Mouse (Mus musculus) spleen, adult 12 weeks (tissue): ENCODE data around the gene Pklr.

Experiments
- DNase-seq: peaks from one replicate; pipeline ENCODE4 v3.0.0; 2022; ENCODE audit warnings: low spot score

Pklr gene

GRCm38 (mm10) chr3:89164506-89165267, 28.7 kb downstream of the Pklr start, which contains the start of gene Clk2:
Gene Clk2, plus strand, starts transcription at chr3:89164795.
- DNase-seq, result peak; percentile 92

GRCm38 (mm10) chr3:89165268-89165870, 29.4 kb downstream of the Pklr start:
- DNase-seq, result no peak

GRCm38 (mm10) chr3:89166945-89167344, 31.0 kb downstream of the Pklr start:
- DNase-seq, result no peak

- no peak for DNase-seq
These were observed 38.9 kb downstream of the Pklr start for GRCm38 (mm10) chr3:89174844-89175243.

- no peak for DNase-seq
These were observed 39.6 kb downstream of the Pklr start for GRCm38 (mm10) chr3:89175544-89175943.

- DNase-seq, result no peak
These were observed 40.5 kb downstream of the Pklr start for GRCm38 (mm10) chr3:89176421-89176820.

- peak; percentile 64 for DNase-seq
These were observed 41.5 kb downstream of the Pklr start, which contains the start of gene Scamp3 for GRCm38 (mm10) chr3:89177242-89178106. Gene Scamp3, plus strand, starts transcription at chr3:89177473.

- DNase-seq, result no peak
These were observed 42.1 kb downstream of the Pklr start for GRCm38 (mm10) chr3:89178107-89178385.

- DNase-seq, result no peak
These were observed 43.1 kb downstream of the Pklr start for GRCm38 (mm10) chr3:89179056-89179455.

GRCm38 (mm10) chr3:89181749-89182500, 46.0 kb downstream of the Pklr start:
- DNase-seq, result no peak

GRCm38 (mm10) chr3:89182531-89183057, 46.7 kb downstream of the Pklr start:
- DNase-seq, result no peak

- DNase-seq, result no peak
These were observed 47.4 kb downstream of the Pklr start, which contains the start of gene Fam189b for GRCm38 (mm10) chr3:89183058-89183958. Gene Fam189b, plus strand, starts transcription at chr3:89183143.

GRCm38 (mm10) chr3:89183959-89184315, 48.0 kb downstream of the Pklr start:
- DNase-seq, result no peak

GRCm38 (mm10) chr3:89187197-89187596, 51.3 kb downstream of the Pklr start:
- no peak for DNase-seq

- DNase-seq, result no peak
These were observed 51.9 kb downstream of the Pklr start for GRCm38 (mm10) chr3:89187690-89188477.

GRCm38 (mm10) chr3:89188478-89188875, 52.5 kb downstream of the Pklr start:
- DNase-seq, result no peak

- no peak for DNase-seq
These were observed 54.5 kb downstream of the Pklr start for GRCm38 (mm10) chr3:89190436-89190835.

- no peak for DNase-seq
These were observed 57.4 kb downstream of the Pklr start for GRCm38 (mm10) chr3:89193351-89193750.

GRCm38 (mm10) chr3:89193853-89194252, 57.9 kb downstream of the Pklr start:
- no peak for DNase-seq
